Mouse (Mus musculus) hindbrain, embryonic 10.5 days (tissue): ENCODE results near the gene Ppp1r1a. TPM values are rescaled to one million over a fixed set of nuclear protein-coding genes. Genes with fewer than 3 reads are reported as not detected.
A peak's percentile ranks its signal among the peaks of the same experiment; 100 is the strongest.

Source experiments
- DNase-seq: peaks from one replicate; pipeline ENCODE4 v3.0.0-alpha.2; 2017; ENCODE audit warnings: low spot score
- H3K27ac ChIP-seq: fragments of 300-500 bp; sonication (generic); 2 replicates; pipeline ENCODE4 v1.5.1; 2016; ENCODE audit warnings: mild to moderate bottlenecking, moderate library complexity
- H3K27me3 ChIP-seq: fragments of 300-500 bp; sonication (generic); 2 replicates; pipeline ENCODE4 v1.6.1; 2016; ENCODE audit warnings: mild to moderate bottlenecking; ENCODE audit not compliant: poor library complexity, insufficient read depth, severe bottlenecking
- H3K36me3 ChIP-seq: fragments of 300-500 bp; sonication (generic); 2 replicates; pipeline ENCODE4 v1.6.1; 2016; ENCODE audit warnings: mild to moderate bottlenecking, moderate library complexity
- H3K4me1 ChIP-seq: fragments of 300-500 bp; sonication (generic); replicated peaks from 2 replicates; pipeline ENCODE4 v1.6.1; 2016; ENCODE audit warnings: mild to moderate bottlenecking
- H3K4me3 ChIP-seq: fragments of 300-500 bp; sonication (generic); 2 replicates; pipeline ENCODE4 v1.5.1; 2016; ENCODE audit warnings: mild to moderate bottlenecking, moderate library complexity
- H3K9me3 ChIP-seq: fragments of 300-500 bp; sonication (generic); 2 replicates; pipeline ENCODE4 v1.6.1; 2016; ENCODE audit warnings: mild to moderate bottlenecking, moderate library complexity
- WGBS: fragments of 180-500 bp; shearing (Covaris S2); methylation state at CpG from one replicate; pipeline ENCODE4 v1.1.7; 2016; 5-methylcytosine and 5-hydroxymethylcytosine counted together
- polyA plus RNA-seq: library from polyadenylated mRNA; unstranded; fragments of >200 nt; fragmentation: Nextera tagmentation; extraction: Ambion mirVana; gene quantifications from 2 replicates; pipeline ENCODE4 v1.2.1, GENCODE M21; 2016

The Ppp1r1a gene
- 37.7 and 56.5 TPM in 2 replicates for polyA plus RNA-seq

DNA sequence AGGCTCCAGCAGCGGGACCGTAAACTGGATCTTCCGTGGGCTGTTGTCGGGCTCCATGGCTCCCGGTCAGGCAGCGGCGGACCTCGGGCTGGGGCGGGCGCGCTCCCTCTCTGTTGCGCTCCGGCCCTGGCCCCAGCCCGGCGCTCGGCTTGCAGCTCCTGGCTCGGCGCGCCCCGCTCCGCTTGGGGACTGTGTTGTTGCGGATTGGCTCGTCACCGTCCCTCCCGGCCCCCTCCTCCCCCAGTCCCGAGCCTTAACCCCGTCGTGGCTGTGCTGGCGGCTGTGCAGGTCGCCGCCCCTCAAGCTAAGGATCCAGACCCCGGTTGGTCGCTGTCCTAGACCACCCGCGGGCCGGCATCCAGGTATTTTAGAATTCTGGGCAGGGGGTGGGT is at the start of gene Ppp1r1a:
Gene Ppp1r1a (minus strand): TSS at position 182 of the 392 bp plus-strand sequence.
- H3K9me3 ChIP-seq, result no peaks in the 10 kb centered on the region
- peak; percentile 82 for DNase-seq
- H3K27ac ChIP-seq, result peak within 1 kb of the TSS; percentile 88
- H3K4me1 ChIP-seq, result peaks cover 48% of the 10 kb centered on the region
- WGBS, result under 1% methylated on average over 36 of the region's 36 CpGs
- H3K4me3 ChIP-seq, result peak within 1 kb of the TSS; percentile 75
- H3K27me3 ChIP-seq, result peaks cover 50% of the 10 kb centered on the region
- no peaks in the 10 kb centered on the region for H3K36me3 ChIP-seq

DNA sequence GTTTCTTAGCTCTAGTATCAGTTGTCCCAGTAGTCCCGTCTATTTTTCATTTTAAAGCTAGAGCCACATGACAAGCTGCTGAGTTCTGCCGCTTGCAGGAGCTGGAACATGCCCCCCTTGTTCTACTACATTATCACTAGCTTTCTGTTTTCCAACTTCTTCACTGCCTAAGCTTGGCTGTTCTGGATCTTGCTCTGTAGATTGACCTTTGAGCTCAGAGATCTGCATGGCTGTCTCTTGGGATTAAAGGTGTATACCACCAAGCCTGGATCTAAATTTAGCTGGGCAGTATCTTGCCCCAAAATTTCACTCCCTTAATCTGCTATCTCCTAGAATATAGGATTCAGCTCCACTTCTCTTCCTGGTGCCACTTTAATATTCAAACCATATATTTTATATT is 48.1 kb upstream of the Ppp1r1a start:
- WGBS, result 82% methylated on average over 2 of the region's 2 CpGs
- Histone ChIP-seq H3K4me1 (no peaks in the 10 kb centered on the region), H3K27ac (no peak overlapping the region), H3K9me3 (no peaks in the 10 kb centered on the region), H3K4me3 (no peak overlapping the region), H3K36me3 (no peaks in the 10 kb centered on the region), H3K27me3 (no peaks in the 10 kb centered on the region)
- DNase-seq, result no peak

DNA sequence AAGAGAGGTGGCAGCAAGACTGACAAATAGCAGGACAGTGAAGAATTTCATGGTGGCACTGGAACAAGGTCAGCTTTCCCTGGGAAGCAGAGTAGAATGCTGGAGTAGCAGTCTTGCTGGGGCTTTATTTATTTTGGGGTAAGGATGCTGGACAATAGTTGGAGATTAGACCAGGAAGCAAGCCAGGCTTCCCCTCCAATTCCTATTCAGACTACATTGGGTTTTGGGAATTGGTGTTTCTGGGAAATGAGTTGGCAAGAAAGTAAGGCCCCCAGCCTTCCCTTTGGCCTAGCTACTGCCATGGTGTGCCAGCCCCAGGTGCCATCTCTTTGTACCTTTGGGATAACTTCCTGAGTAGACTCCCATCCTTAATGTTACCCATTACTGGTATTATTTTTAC is 27.2 kb upstream of the Ppp1r1a start, which contains the start of gene Glycam1:
Gene Glycam1 (minus strand): TSS at position 101 of the 400 bp plus-strand sequence.
- no peaks in the 10 kb centered on the region for H3K36me3 ChIP-seq
- no peaks in the 10 kb centered on the region for H3K27me3 ChIP-seq
- no peaks in the 10 kb centered on the region for H3K9me3 ChIP-seq
- no peak within 1 kb of the TSS for H3K4me3 ChIP-seq
- DNase-seq, result no peak
- H3K4me1 ChIP-seq, result no peaks in the 10 kb centered on the region
- H3K27ac ChIP-seq, result no peak within 1 kb of the TSS

DNA sequence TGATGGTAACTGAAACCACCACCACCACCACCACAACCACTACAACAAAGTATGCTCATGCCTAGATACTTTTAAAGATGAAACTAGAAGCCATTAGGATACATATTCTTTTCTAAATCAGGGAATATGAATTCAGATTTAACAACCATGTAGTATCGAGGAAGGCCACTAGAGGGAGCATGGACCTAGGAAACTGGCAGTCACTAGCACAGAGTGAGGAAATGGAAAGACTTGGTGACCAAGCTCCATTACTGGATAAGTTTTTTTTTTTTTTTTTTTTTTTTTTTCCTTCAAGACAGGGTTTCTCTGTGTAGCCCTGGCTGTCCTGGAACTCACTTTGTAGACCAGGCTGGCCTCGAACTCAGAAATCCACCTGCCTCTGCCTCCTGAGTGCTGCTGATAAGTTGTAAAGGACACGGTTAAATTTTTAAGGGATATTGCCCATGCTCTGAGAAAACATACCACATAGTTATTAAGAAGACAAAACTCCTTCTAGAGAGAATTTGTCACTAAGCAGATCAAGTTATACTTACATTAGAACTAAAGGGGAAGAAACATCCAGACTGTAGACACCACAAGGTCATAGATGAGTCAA is 14.4 kb upstream of the Ppp1r1a start:
- 44% methylated on average over 3 of the region's 3 CpGs for WGBS
- Histone ChIP-seq H3K36me3 (no peaks in the 10 kb centered on the region), H3K27ac (no peak overlapping the region), H3K4me3 (no peak overlapping the region), H3K9me3 (no peaks in the 10 kb centered on the region), H3K27me3 (no peaks in the 10 kb centered on the region), H3K4me1 (no peaks in the 10 kb centered on the region)
- DNase-seq, result no peak

DNA sequence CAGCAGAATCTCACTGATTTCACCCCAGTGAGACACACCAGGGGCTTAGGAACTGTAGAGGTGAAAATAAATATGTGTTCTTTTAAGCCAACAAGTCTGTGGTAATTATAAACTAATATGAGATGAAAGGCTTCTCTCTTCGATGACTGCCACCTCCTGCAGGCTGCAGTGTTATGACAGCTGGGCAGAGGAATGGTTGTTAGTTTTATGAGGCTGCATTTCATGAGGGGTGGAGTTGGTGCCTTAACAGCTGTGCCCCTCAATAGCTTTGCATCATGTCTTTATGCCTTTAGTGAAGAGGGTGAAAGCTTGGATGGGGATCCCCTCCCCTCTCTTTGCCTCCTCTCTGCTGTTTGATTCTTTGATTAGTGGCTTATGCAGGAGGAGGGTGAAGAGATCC is 13.2 kb upstream of the Ppp1r1a start:
- no peaks in the 10 kb centered on the region for H3K9me3 ChIP-seq
- no peak for DNase-seq
- H3K36me3 ChIP-seq, result no peaks in the 10 kb centered on the region
- no peak overlapping the region for H3K27ac ChIP-seq
- 39% methylated on average over 1 of the region's 1 CpGs for WGBS
- H3K4me1 ChIP-seq, result no peaks in the 10 kb centered on the region
- no peak overlapping the region for H3K4me3 ChIP-seq
- H3K27me3 ChIP-seq, result no peaks in the 10 kb centered on the region

DNA sequence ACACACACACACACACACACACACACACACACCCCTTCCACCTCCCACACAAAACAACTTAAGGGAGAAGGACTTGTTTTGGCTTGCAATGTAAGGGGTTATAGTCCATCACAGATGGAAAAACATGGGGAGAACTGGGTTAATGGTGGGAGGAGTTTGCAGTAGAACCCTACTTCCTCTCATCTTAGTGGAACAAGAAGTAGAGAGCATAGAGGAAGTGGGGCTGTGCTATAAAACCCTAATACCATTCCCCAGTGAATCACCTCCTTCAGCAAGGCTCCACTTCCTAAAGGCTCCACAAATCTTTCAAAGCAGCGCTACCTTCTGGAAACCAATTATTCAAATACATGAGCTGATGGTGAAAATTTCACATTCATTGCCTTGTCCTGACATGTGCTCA is 11.7 kb upstream of the Ppp1r1a start:
- 86% methylated on average over 1 of the region's 1 CpGs for WGBS
- Histone ChIP-seq H3K27me3 (no peaks in the 10 kb centered on the region), H3K9me3 (no peaks in the 10 kb centered on the region), H3K4me1 (no peaks in the 10 kb centered on the region), H3K27ac (no peak overlapping the region), H3K36me3 (no peaks in the 10 kb centered on the region), H3K4me3 (no peak overlapping the region)
- DNase-seq, result no peak

DNA sequence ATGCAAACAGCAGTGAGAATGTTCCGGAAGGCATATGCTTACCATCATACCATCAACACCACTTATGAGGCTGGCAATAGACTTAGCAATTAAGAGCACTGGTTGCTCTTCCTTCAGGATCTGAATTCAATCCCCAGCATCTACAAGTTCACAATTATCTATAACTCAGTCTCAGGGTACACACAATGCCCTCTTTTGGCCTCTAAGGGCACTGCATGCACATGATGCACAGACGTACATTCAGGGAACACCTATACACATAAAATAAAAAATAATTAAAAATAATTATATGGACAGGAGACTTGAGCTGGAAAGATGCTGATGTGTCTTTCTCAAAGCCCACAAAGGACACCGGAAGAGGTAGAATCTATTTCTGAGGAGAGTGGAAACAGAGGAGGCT is 10.2 kb upstream of the Ppp1r1a start:
- H3K9me3 ChIP-seq, result no peaks in the 10 kb centered on the region
- no peak overlapping the region for H3K4me3 ChIP-seq
- no peaks in the 10 kb centered on the region for H3K27me3 ChIP-seq
- 81% methylated on average over 3 of the region's 3 CpGs for WGBS
- H3K4me1 ChIP-seq, result 0 out of 2 replicates have a peak, but pooled peaks cover 5% of the 10 kb centered on the region
- no peaks in the 10 kb centered on the region for H3K36me3 ChIP-seq
- H3K27ac ChIP-seq, result no peak overlapping the region
- no peak for DNase-seq

DNA sequence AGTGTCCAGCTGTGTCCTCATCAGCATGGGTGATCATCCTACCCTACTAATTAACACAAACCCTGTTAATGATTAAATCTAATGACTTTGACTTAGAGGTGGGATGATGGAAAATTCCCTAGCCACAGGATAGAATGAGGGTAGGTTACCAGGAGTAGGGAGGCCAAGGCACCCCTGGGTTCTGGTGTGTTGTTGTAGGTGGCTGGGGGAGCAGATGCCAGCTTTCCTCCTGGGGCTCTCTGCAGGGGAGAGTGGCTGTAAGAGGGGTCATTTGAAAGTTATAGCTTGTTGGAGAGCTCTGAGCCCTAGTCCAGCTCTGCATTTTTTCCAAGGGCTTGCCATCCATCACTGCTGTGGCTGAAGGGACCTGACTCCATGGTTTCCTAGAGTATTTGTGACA is 4.7 kb upstream of the Ppp1r1a start:
- Histone ChIP-seq H3K36me3 (no peaks in the 10 kb centered on the region), H3K4me1 (peaks cover 22% of the 10 kb centered on the region), H3K27ac (no peak overlapping the region), H3K27me3 (peaks cover 27% of the 10 kb centered on the region), H3K9me3 (no peaks in the 10 kb centered on the region), H3K4me3 (no peak overlapping the region)
- no peak for DNase-seq

DNA sequence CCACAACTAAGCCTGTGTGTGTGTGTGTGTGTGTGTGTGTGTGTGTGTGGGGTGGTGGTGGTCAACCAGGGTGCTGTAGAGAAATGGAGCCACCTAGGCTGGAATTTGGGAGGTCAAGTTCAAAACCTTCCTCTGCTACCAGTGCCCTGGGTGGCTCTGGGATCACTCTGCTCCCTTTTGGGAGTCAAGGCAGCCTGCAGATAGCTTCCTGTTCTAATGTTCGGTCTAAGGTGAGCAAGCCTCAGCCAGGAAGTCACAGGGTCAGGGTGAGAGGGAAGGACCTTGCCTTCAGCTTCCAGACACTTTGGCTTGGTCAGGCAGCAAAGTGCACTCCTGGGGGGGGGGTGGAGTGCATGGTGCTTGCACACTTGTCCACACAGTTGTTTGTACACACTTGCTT is 2.8 kb upstream of the Ppp1r1a start:
- DNase-seq, result no peak
- Histone ChIP-seq H3K27me3 (peaks cover 44% of the 10 kb centered on the region), H3K9me3 (no peaks in the 10 kb centered on the region), H3K27ac (no peak overlapping the region), H3K4me3 (no peak overlapping the region), H3K4me1 (peaks cover 35% of the 10 kb centered on the region), H3K36me3 (no peaks in the 10 kb centered on the region)
- 75% methylated on average over 1 of the region's 1 CpGs for WGBS

DNA sequence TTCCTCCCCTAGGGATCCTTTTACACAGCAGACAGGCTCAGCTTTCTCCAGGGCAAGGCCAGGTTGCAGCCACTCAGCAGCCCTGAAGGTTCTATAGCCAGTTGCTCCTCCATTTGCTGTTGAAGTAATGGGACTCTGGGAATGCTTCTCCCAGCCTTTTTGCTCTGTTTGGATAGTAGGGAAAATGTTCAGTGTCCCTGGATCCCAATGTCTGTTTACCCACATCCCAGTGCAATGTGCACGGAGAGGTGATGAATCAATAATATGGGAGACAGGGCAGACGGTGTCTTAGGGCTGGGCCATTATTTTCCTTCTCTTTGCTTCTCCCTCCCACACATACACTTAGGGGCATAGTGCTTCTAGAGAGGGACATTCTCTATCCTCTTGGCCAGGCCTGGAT is 1.5 kb upstream of the Ppp1r1a start:
- Histone ChIP-seq H3K36me3 (no peaks in the 10 kb centered on the region), H3K4me3 (no peak overlapping the region), H3K9me3 (no peaks in the 10 kb centered on the region), H3K27ac (no peak overlapping the region), H3K27me3 (peaks cover 50% of the 10 kb centered on the region), H3K4me1 (peaks cover 48% of the 10 kb centered on the region)
- no peak for DNase-seq
- 64% methylated on average over 2 of the region's 2 CpGs for WGBS

DNA sequence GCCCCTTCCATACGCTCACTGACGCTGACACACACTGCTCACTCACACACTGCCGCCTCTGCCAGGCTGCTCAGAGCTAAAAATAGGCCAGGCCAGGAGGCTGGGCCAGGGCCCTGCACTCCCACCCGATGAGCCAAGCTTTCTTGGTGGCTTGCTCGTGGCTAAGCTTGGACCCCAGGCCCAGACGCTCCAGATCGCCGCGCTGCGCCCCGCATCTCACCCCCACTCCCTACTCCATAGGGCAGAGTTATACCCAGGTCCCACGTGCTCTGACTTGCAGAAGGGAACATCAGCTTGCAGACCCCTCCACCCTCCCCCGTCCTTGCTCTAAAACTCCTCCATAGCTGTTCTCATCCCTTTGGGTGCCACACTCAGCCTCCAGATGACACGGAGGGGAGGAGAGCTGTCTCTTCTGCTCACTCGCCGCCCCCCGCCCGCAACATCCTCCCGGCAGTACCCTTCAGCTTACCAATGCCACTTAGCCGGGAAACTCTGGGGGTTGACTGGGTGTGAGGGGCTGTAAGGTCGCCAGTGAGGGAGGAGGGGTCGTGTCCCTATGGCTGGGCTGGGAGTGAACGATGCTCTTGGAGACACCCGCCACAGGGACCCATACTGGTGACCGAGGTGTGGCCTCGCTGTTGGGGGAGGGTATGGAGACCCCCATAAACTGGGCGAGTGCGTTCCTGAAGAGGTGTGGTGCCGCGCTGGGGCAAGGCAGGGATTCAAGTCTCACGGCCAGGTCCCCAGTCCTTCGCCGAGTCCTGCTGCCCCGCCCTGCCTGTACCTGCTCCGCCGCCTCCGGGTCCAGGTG is 587 bp downstream of the Ppp1r1a start:
- H3K9me3 ChIP-seq, result no peaks in the 10 kb centered on the region
- WGBS, result under 1% methylated on average over 37 of the region's 37 CpGs
- peaks cover 50% of the 10 kb centered on the region for H3K27me3 ChIP-seq
- H3K36me3 ChIP-seq, result 0 out of 2 replicates have a peak, but pooled peaks cover 1% of the 10 kb centered on the region
- peak overlapping the region; percentile 88 for H3K27ac ChIP-seq
- DNase-seq, result peak; percentile 35
- peak overlapping the region; percentile 75 for H3K4me3 ChIP-seq
- H3K4me1 ChIP-seq, result peaks cover 48% of the 10 kb centered on the region

DNA sequence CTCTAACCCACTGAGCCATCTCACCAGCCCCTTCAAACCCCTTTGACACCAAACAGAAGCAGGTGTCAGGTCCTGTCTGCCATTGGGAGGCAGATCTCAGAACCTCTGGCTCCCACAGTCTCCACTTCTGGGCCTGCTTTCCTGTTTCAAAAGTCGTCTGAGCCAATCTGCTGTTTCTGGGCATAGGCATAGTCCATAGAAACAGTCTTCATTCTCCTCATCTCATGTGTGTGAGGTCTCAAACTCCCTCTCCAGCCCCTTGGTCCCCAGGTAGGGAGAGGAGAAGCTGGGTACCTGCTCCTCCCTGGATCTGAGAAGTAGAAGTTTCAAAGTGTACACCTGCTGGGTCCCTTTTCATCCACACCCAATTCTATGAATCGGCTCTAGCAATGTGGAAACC is 1.3 kb downstream of the Ppp1r1a start:
- H3K4me3 ChIP-seq, result peak overlapping the region; percentile 75
- H3K27me3 ChIP-seq, result peaks cover 50% of the 10 kb centered on the region
- WGBS, result 38% methylated on average over 2 of the region's 2 CpGs
- H3K27ac ChIP-seq, result no peak overlapping the region; the same call in 1 of the 2 replicates
- peaks cover 48% of the 10 kb centered on the region for H3K4me1 ChIP-seq
- H3K9me3 ChIP-seq, result no peaks in the 10 kb centered on the region
- peaks cover 7% of the 10 kb centered on the region; the same call in 1 of the 2 replicates for H3K36me3 ChIP-seq
- peak; percentile 3 for DNase-seq

DNA sequence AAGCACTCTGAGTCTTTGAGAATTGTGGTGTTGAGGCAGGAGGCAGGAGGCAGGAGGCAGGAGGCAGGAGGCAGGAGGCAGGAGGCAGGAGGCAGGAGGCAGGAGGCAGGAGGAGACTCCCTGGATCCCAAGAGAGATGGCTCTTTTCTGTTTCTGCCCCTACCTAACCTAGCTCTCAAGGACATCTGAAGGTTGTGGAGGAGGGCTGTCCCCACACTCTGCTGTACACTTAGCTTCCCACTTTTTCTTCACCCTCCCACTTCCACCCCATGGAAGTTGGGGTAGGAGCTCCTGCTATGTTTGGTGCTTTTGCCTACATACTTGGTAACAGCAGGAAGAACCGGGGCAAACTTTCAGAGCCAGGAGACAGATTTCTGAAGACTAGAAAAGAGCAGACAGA is 2.0 kb downstream of the Ppp1r1a start:
- Histone ChIP-seq H3K27ac (no peak overlapping the region), H3K27me3 (peaks cover 49% of the 10 kb centered on the region), H3K36me3 (peaks cover 7% of the 10 kb centered on the region; the same call in 1 of the 2 replicates), H3K4me1 (peaks cover 48% of the 10 kb centered on the region), H3K9me3 (no peaks in the 10 kb centered on the region), H3K4me3 (no peak overlapping the region)
- peak; percentile 0 for DNase-seq
- 64% methylated on average over 1 of the region's 1 CpGs for WGBS
